Mouse (Mus musculus) ES-Bruce4 (cell line): Measurements from ENCODE around the gene Elmo3. TPM values are rescaled to one million over a fixed set of nuclear protein-coding genes. Genes with fewer than 3 reads are reported as not detected.
A peak's percentile ranks its signal among the peaks of the same experiment; 100 is the strongest.

Source experiments
- H3K27ac ChIP-seq: 2 replicates; pipeline ENCODE4 v1.5.1; 2012; ENCODE audit warnings: low read length, inconsistent platforms; ENCODE audit not compliant: insufficient read depth
- H3K27me3 ChIP-seq: 2 replicates; pipeline ENCODE4 v1.6.1; 2012; ENCODE audit warnings: mild to moderate bottlenecking, low read length, inconsistent platforms; ENCODE audit not compliant: control insufficient read depth, poor library complexity, insufficient read depth, severe bottlenecking
- H3K36me3 ChIP-seq: 2 replicates; pipeline ENCODE4 v1.6.1; 2012; ENCODE audit warnings: inconsistent platforms, mild to moderate bottlenecking, low read length, moderate library complexity; ENCODE audit not compliant: control insufficient read depth, poor library complexity, insufficient read depth, severe bottlenecking
- H3K4me1 ChIP-seq: one replicate; pipeline ENCODE4 v1.8.1; 2011; ENCODE audit warnings: low read length; ENCODE audit not compliant: control insufficient read depth, insufficient read depth
- H3K4me3 ChIP-seq: 2 replicates; pipeline ENCODE4 v1.5.1; 2011; ENCODE audit warnings: low read depth, mild to moderate bottlenecking, low read length
- H3K9ac ChIP-seq: 2 replicates; pipeline ENCODE4 v1.6.1; 2012; ENCODE audit warnings: low read depth, mild to moderate bottlenecking, inconsistent platforms; ENCODE audit not compliant: poor library complexity, severe bottlenecking
- H3K9me3 ChIP-seq: replicated peaks from 2 replicates; pipeline ENCODE4 v1.6.1; 2012; ENCODE audit warnings: mild to moderate bottlenecking, low read length, inconsistent platforms; ENCODE audit not compliant: control insufficient read depth, poor library complexity, insufficient read depth, severe bottlenecking
- CTCF ChIP-seq: IDR thresholded peaks from one replicate; pipeline ENCODE4 v1.8.1; 2011; ENCODE audit warnings: low read depth, low read length
- EP300 ChIP-seq: IDR thresholded peaks from 2 replicates; pipeline ENCODE4 v1.6.1; 2011; ENCODE audit warnings: low read depth, low read length; ENCODE audit not compliant: insufficient read depth
- POLR2A ChIP-seq: IDR thresholded peaks from one replicate; pipeline ENCODE4 v1.8.1; 2011; ENCODE audit warnings: low read length; ENCODE audit not compliant: insufficient read depth
- polyA plus RNA-seq: library from polyadenylated mRNA; stranded (reverse); fragments of >200 nt; gene quantifications from 2 replicates; pipeline ENCODE4 v1.2.4, GENCODE M21; 2011; ENCODE audit warnings: low read depth; ENCODE audit not compliant: missing spikeins, insufficient read depth, insufficient read length

Elmo3 gene
- polyA plus RNA-seq, 1 experiment: 15.6 TPM

DNA sequence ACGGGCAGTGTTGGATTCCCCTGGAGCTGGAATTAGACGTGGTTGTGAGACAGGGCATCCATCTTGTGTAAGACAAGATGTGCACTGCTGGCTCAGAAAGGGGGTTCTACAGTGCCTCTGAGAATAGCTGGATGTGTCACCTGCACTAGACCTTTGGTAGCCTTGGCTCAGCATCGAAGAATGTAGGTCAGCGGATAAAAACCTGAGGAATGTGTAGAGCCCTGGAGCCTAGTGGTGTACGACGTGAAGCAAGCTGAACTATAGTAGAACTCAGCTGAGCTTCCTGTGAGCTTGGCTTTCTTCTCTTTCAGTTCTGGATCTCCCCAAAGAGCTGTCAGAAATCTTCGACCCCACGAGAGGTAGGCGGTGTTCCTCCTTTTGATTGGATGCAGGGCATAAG lies 1.5 kb upstream of the Elmo3 start:
- H3K9ac ChIP-seq: no peak overlapping the region
- peaks cover 58% of the 10 kb centered on the region for H3K36me3 ChIP-seq
- H3K27ac ChIP-seq: peak overlapping the region; percentile 75

DNA sequence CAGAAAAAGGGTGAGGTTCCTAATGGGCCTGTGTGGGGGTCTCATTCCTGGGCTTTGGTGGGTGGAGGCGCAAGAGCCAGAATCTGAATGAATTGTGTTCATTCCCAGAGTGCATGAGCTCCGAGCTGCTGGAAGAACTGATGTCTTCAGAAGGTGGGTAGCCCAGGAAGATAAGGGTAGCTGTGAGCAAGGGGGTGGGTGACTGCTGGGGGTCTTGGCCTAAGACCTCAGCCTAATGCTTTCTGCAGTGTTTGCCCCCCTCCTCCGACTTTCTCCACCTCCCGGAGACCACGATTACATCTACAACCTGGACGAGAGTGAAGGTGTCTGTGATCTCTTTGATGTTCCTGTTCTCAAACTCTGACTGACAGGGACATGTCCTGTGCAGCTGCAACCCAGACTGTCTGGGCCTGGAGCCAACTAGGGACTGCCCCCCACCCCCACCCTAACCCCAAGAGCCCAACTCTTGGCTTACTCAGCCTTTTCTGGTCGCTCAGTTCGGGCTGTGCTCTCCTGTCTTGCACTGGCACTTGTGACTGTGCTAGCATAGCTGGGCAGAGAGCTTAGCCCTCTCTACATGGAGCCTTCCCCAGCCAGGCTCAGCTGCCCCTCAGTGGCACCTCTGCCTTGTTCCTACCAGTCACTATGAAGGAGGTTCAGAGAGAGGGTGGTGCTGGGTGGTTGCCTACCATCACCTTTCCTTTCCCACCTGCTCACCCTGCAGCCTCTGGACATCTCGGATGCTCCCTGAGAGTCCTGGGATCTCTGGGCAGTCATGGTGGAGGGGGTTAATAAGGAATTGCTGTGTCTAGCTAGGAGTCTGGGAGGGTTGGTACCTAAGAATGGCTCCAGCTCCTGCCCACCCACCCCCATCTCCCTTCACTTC lies 833 bp upstream of the Elmo3 start:
- no peaks in the 10 kb centered on the region for H3K27me3 ChIP-seq
- no peaks in the 10 kb centered on the region for H3K9me3 ChIP-seq
- peaks cover 53% of the 10 kb centered on the region for H3K36me3 ChIP-seq
- no peak overlapping the region; the same call in 1 of the 2 replicates for H3K9ac ChIP-seq
- peaks cover 3% of the 10 kb centered on the region for H3K4me1 ChIP-seq
- TF ChIP-seq CTCF (no peak), EP300 (no peak), POLR2A (no peak)
- peak overlapping the region; percentile 75 for H3K27ac ChIP-seq
- H3K4me3 ChIP-seq: no peak overlapping the region

More for the DNA sequence above, 1.5 kb upstream of the Elmo3 start:
- Histone ChIP-seq H3K4me3 (no peak overlapping the region), H3K4me1 (peaks cover 3% of the 10 kb centered on the region), H3K27me3 (no peaks in the 10 kb centered on the region), H3K9me3 (no peaks in the 10 kb centered on the region)
- no peak for TF ChIP-seq EP300
- TF ChIP-seq CTCF: no peak
- no peak for TF ChIP-seq POLR2A

DNA sequence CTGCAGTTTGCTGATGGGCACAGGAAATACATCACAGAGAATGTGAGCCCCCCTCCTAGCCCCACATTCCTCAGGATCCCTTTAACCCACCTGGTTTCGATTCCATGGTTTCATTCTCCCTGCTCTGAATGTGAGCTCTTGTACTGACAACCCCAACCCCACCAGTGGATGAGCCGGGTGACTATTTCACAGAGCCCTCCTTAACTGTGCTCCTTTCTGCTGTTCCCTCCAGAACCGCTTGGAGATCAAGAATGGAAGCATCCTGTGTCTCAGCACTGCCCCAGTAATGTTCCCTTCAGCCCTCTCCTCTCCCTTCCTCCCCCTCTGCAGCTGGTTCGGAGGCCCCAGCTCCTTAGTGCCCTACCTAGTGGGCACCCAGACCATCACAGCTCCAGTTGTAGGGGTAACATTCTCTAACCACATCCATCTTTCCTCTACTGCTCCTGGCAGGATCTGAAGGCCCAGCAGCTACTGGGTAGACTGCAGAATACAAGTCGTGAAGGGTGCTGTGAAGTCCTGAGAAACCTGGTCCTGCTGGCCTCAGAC lies 818 bp downstream of the Elmo3 start:
- Histone ChIP-seq H3K27me3 (no peaks in the 10 kb centered on the region), H3K27ac (peak overlapping the region; percentile 49), H3K4me3 (peak overlapping the region; percentile 78), H3K4me1 (peaks cover 3% of the 10 kb centered on the region), H3K9ac (peak overlapping the region; percentile 62), H3K36me3 (peaks cover 36% of the 10 kb centered on the region), H3K9me3 (no peaks in the 10 kb centered on the region)
- TF ChIP-seq CTCF: no peak

DNA sequence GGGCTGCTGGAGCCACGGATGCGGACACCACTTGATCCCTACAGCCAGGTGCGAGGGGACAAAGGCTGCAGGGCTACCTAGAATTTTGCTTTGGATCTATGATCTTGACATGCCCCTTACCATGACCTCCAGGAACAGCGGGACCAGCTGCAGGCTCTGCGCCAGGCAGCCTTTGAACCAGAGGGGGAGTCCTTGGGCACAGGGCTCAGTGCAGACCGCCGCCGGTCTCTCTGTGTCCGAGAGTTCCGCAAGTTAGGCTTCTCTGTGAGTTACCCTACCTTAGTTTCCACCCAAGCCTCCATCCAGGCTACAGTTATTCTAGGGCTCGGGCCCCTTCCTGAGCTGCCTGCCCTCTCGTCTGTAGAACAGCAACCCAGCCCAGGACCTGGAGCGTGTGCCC lies 2.3 kb downstream of the Elmo3 start:
- Histone ChIP-seq H3K27ac (no peak overlapping the region), H3K27me3 (no peaks in the 10 kb centered on the region), H3K4me1 (peaks cover 3% of the 10 kb centered on the region), H3K4me3 (no peak overlapping the region), H3K9ac (no peak overlapping the region), H3K36me3 (peaks cover 24% of the 10 kb centered on the region), H3K9me3 (no peaks in the 10 kb centered on the region)
- no peak for TF ChIP-seq CTCF
- no peak for TF ChIP-seq EP300
- no peak for TF ChIP-seq POLR2A

DNA sequence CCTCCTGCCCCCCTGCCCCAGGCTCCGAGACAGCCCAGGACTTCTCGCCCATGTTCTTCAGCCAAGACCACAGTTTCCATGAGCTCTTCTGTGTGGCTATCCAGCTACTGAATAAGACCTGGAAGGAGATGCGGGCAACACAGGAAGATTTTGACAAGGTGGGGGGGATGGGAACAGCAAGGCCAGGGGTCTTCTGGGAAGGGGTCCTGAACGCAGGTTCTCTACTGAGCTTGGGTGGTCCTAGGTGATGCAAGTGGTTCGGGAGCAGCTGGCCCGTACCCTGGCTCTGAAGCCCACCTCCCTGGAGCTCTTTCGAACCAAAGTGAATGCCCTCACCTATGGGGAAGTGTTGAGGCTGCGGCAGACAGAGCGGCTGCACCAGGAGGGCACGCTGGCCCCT lies 3.0 kb downstream of the Elmo3 start:
- H3K36me3 ChIP-seq: peaks cover 18% of the 10 kb centered on the region
- no peak overlapping the region for H3K4me3 ChIP-seq

DNA sequence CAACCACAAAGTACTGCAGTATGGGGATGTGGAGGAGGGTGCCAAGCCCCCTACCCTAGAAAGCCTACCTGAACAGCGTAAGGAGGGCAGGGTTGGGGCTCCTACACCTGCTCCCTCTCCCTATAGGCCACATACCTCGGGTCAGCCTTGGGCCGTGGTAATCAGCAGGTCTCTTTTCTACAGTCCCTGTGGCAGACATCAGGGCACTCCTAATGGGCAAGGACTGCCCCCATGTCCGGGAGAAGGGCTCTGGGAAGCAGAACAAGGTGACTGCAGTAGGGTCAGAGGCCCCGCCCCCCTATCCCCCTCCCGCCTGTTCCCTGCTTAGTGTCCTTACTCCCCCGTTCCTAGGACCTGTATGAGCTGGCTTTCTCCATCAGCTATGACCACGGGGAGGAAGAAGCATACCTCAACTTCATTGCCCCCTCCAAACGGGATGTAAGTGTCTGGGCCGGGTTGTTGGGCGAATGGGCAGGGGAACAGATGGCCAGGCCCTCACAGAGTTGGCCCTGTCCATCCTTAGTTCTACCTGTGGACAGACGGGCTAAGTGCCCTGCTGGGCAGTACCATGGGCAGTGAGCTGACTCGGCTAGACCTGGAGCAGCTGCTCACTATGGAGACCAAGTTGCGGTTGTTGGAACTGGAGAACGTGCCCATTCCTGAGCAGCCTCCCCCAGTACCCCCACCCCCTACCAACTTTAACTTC lies 3.9 kb downstream of the Elmo3 start:
- no peak overlapping the region for H3K4me3 ChIP-seq
- peaks cover 3% of the 10 kb centered on the region for H3K4me1 ChIP-seq
- TF ChIP-seq CTCF (no peak), EP300 (no peak), POLR2A (no peak)
- peaks cover 10% of the 10 kb centered on the region for H3K36me3 ChIP-seq
- H3K27me3 ChIP-seq: no peaks in the 10 kb centered on the region
- H3K27ac ChIP-seq: no peak overlapping the region
- H3K9me3 ChIP-seq: no peaks in the 10 kb centered on the region
- no peak overlapping the region for H3K9ac ChIP-seq

More for the DNA sequence above, 3.0 kb downstream of the Elmo3 start:
- Histone ChIP-seq H3K27ac (no peak overlapping the region), H3K4me1 (peaks cover 3% of the 10 kb centered on the region), H3K27me3 (no peaks in the 10 kb centered on the region), H3K9me3 (no peaks in the 10 kb centered on the region), H3K9ac (no peak overlapping the region)
- no peak for TF ChIP-seq EP300
- TF ChIP-seq POLR2A: no peak
- no peak for TF ChIP-seq CTCF
